Mouse (Mus musculus): ENCODE measurements at regions not wholly inside any gene's neighbourhood (a gene's known extent, or its start where the extent isn't known, plus 50 kb on each side); places are given as distances from the start of the nearest gene placed in this dataset.
A peak's percentile ranks its signal among the peaks of the same experiment; 100 is the strongest.

DNA sequence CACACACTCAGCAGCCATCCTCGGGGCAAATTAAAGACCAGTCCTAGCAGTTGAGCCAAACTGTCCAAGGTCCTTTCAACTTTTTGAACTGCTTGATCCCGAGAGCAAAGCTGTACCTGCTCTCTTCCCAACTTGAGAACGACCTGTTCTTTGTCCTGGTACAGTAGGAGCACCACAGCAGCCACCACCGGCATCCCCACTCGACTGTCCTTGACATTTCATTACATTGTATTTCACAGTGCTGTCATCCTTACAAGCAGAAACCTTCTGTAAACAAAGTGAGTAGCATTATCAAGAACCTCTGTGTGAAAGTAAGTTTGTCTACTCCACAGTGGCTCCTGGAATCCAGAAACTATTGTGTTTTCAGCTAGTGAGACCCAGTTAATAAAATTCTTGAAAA lies 240.2 kb upstream of the Zfp462 start:
- no peaks in the 10 kb centered on the region for H3K27me3 ChIP-seq
- 86% methylated on average over 5 of the region's 5 CpGs for WGBS
- no peaks in the 10 kb centered on the region for H3K4me1 ChIP-seq
- no peak overlapping the region for H3K9ac ChIP-seq
- no peak overlapping the region for H3K4me2 ChIP-seq
- H3K9me3 ChIP-seq (replicated peaks) = no peaks in the 10 kb centered on the region
- H3K4me3 ChIP-seq = no peak overlapping the region
- no peak for ATAC-seq
- no peaks in the 10 kb centered on the region for H3K36me3 ChIP-seq (ENCODE audit: poor library complexity, severe bottlenecking)
- H3K27ac ChIP-seq = no peak overlapping the region

- Histone ChIP-seq H3K36me3 (ENCODE audit: poor library complexity, severe bottlenecking) (no peaks in the 10 kb centered on the region), H3K4me1 (no peaks in the 10 kb centered on the region), H3K4me2 (no peak overlapping the region), H3K4me3 (no peak overlapping the region), H3K27ac (no peak overlapping the region), H3K9ac (no peak overlapping the region), H3K27me3 (no peaks in the 10 kb centered on the region), H3K9me3 (replicated peaks) (no peaks in the 10 kb centered on the region)
- ATAC-seq = no peak
Observed at GRCm38 (mm10) chr4:54709751-54710150, 235.1 kb upstream of the Zfp462 start.

DNA sequence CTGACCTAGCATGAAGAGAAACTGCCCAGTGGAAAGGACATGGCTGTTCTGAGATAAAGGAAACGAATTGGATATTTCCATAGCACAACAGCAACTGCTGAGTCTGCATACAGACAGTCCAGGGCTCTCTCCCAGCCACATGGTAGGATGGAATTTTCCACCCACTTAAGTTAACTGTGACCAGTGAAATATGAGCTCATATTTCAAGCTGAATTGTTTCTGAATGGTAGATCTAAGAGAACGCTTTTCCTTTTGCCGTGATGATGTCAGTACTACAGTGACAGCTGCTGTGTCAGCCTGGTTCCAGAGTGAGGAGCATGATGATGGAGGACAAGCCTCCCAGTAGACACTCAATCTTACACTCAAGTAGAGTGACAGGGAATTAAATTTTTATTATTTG lies 231.9 kb upstream of the Zfp462 start:
- ATAC-seq = no peak
- Histone ChIP-seq H3K27ac (no peak overlapping the region), H3K4me2 (no peak overlapping the region), H3K4me3 (no peak overlapping the region), H3K9me3 (replicated peaks) (no peaks in the 10 kb centered on the region), H3K27me3 (no peaks in the 10 kb centered on the region), H3K4me1 (no peaks in the 10 kb centered on the region), H3K9ac (no peak overlapping the region), H3K36me3 (ENCODE audit: poor library complexity, severe bottlenecking) (no peaks in the 10 kb centered on the region)
- 84% methylated on average over 3 of the region's 3 CpGs for WGBS

- H3K4me1 ChIP-seq = no peaks in the 10 kb centered on the region
- no peaks in the 10 kb centered on the region for H3K36me3 ChIP-seq (ENCODE audit: poor library complexity, severe bottlenecking)
- H3K4me3 ChIP-seq = no peak overlapping the region
- H3K27ac ChIP-seq = no peak overlapping the region
- H3K9me3 ChIP-seq (replicated peaks) = no peaks in the 10 kb centered on the region
- no peak overlapping the region for H3K4me2 ChIP-seq
- no peaks in the 10 kb centered on the region for H3K27me3 ChIP-seq
- no peak overlapping the region for H3K9ac ChIP-seq
- 91% methylated on average over 9 of the region's 9 CpGs for WGBS
- ATAC-seq = no peak
Observed at GRCm38 (mm10) chr4:54714612-54715342, 230.1 kb upstream of the Zfp462 start.

DNA sequence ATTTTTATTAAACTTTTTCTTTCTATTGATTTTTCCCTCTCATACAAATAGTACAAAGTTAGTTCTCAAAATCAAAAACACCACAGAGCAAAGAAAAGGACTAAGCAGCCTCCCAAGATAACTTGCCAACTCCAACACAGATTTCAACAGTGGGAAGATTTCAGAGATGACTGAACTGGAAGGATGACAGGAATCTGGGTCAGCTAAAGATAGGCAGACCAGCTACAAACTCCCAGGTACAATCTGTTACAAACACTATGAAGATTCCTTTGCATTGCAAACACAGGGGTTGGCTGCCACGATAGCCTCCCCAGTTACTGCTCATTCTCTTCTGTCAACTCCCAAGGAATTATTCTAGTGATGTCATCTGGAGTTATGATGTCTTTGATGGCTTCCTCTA lies 226.8 kb upstream of the Zfp462 start:
- Histone ChIP-seq H3K9me3 (replicated peaks) (no peaks in the 10 kb centered on the region), H3K4me1 (no peaks in the 10 kb centered on the region), H3K27ac (no peak overlapping the region), H3K4me2 (no peak overlapping the region), H3K36me3 (ENCODE audit: poor library complexity, severe bottlenecking) (no peaks in the 10 kb centered on the region), H3K27me3 (no peaks in the 10 kb centered on the region), H3K4me3 (no peak overlapping the region), H3K9ac (no peak overlapping the region)
- WGBS = 94% methylated on average over 1 of the region's 1 CpGs
- no peak for ATAC-seq

DNA sequence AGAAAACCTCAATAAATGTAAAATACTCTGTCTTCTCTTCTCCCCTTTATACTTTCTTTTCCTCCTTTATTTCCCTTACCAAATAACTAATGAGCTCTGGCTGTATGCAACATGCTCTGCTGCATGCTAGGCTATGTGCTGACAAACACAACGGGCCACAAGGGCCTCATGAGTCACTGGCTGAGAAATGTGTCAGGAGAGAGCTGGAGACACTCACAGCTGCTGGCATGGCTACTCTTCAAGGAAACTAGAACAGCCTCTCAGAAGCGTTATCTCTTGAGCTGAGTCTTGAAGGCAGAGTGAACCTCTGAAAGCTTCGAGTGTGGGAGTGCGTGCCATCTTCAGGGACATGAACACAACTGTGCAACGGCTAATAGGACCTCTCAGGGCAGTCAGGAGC lies 205.8 kb upstream of the Zfp462 start:
- 87% methylated on average over 5 of the region's 5 CpGs for WGBS
- no peaks in the 10 kb centered on the region for H3K27me3 ChIP-seq
- no peak overlapping the region for H3K27ac ChIP-seq
- no peaks in the 10 kb centered on the region for H3K4me1 ChIP-seq
- no peak for ATAC-seq
- no peaks in the 10 kb centered on the region for H3K9me3 ChIP-seq (replicated peaks)
- no peak overlapping the region for H3K4me3 ChIP-seq
- H3K4me2 ChIP-seq = no peak overlapping the region
- no peak overlapping the region for H3K9ac ChIP-seq
- H3K36me3 ChIP-seq (ENCODE audit: poor library complexity, severe bottlenecking) = no peaks in the 10 kb centered on the region

DNA sequence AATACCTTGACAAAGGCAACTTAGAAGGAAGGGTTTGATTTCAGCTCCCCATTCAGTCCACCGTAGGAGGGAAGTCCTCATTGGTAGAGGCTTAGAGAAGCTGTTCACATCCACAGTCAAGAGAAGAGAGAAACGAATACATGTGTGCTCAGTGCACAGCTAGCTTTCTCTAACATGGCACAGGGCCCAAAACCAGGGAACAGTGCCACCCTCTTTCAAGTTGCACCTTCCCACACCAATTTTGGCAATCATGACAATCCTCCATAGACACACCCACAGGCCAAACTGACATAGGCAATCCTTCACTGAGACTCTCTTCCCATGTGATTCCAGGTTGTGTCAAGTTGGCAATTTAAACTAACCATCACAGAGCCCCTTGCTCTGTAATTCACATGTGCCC lies 193.4 kb upstream of the Zfp462 start:
- Histone ChIP-seq H3K27ac (no peak overlapping the region), H3K27me3 (no peaks in the 10 kb centered on the region), H3K9ac (no peak overlapping the region), H3K4me2 (no peak overlapping the region), H3K9me3 (replicated peaks) (no peaks in the 10 kb centered on the region), H3K4me1 (no peaks in the 10 kb centered on the region), H3K4me3 (no peak overlapping the region), H3K36me3 (ENCODE audit: poor library complexity, severe bottlenecking) (no peaks in the 10 kb centered on the region)
- 77% methylated on average over 2 of the region's 2 CpGs for WGBS
- no peak for ATAC-seq

- no peak overlapping the region for H3K27ac ChIP-seq
- no peak overlapping the region for H3K9ac ChIP-seq
Observed at GRCm38 (mm10) chr4:54756441-54756840, 188.4 kb upstream of the Zfp462 start.

DNA sequence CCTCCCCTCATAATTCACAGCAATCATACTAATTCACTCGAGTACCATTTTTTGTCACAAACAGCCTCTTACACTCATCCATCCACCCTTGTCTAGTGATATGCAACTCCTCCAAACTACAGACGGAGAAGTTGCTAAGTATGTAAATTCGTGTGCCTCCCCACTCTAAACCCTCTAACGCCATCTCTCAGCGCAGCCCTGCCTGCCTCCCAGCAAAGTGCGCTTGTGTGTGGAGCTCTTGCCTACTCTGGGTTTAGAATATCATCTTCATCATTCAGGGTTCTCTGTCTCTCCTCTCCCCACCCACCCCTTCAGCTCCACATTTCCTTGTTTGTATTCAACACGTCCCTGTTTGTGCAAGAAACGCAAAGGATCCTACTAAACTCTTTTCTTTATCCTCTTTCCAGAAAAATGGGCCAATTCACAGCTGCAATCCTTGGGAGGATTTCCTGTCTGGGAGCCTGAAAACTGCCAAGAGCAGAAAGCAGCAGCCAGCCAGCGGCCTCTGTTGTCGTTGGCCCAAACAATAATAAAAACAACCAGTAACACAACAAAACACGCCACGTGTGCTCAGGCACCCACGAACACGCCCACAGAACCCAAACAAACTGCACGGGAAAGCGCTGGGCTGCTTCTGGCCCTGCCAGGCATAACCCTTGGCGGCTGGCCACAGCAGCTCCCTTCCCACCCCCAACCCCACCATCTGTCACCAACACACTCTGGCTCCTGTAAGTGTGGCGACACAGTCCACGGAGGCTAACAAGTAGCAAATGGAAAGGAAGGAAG lies 186.9 kb upstream of the Zfp462 start:
- Histone ChIP-seq H3K9me3 (replicated peaks) (no peaks in the 10 kb centered on the region), H3K4me2 (peak overlapping the region; percentile 41), H3K27ac (peak overlapping the region; percentile 74), H3K27me3 (no peaks in the 10 kb centered on the region), H3K36me3 (ENCODE audit: poor library complexity, severe bottlenecking) (no peaks in the 10 kb centered on the region), H3K9ac (peak overlapping the region; percentile 38; the same call in 1 of the 2 replicates), H3K4me3 (0 out of 2 replicates have a peak overlapping the region, but pooled peaks have one; percentile 7), H3K4me1 (peaks cover 20% of the 10 kb centered on the region)
- peak; percentile 95 for ATAC-seq
- 34% methylated on average over 19 of the region's 19 CpGs for WGBS

More at GRCm38 (mm10) chr4:54756441-54756840, 188.4 kb upstream of the Zfp462 start:
- no peaks in the 10 kb centered on the region for H3K36me3 ChIP-seq (ENCODE audit: poor library complexity, severe bottlenecking)
- H3K9me3 ChIP-seq (replicated peaks) = no peaks in the 10 kb centered on the region
- H3K27me3 ChIP-seq = no peaks in the 10 kb centered on the region
- H3K4me1 ChIP-seq = peaks cover 20% of the 10 kb centered on the region
- 90% methylated on average over 4 of the region's 4 CpGs for WGBS
- ATAC-seq = no peak
- no peak overlapping the region for H3K4me3 ChIP-seq
- H3K4me2 ChIP-seq = no peak overlapping the region

GRCm38 (mm10) chr4:54758501-54758829 lies 186.4 kb upstream of the Zfp462 start:
- peak overlapping the region; percentile 41 for H3K4me2 ChIP-seq
- peaks cover 20% of the 10 kb centered on the region for H3K4me1 ChIP-seq
- peak overlapping the region; percentile 38; the same call in 1 of the 2 replicates for H3K9ac ChIP-seq
- H3K36me3 ChIP-seq (ENCODE audit: poor library complexity, severe bottlenecking) = no peaks in the 10 kb centered on the region
- ATAC-seq = no peak
- H3K4me3 ChIP-seq = no peak overlapping the region
- H3K27me3 ChIP-seq = no peaks in the 10 kb centered on the region
- WGBS = 47% methylated on average over 8 of the region's 8 CpGs
- peak overlapping the region; percentile 74 for H3K27ac ChIP-seq
- no peaks in the 10 kb centered on the region for H3K9me3 ChIP-seq (replicated peaks)

- 70% methylated on average over 5 of the region's 5 CpGs for WGBS
- ATAC-seq = no peak
- no peaks in the 10 kb centered on the region for H3K36me3 ChIP-seq (ENCODE audit: poor library complexity, severe bottlenecking)
- no peaks in the 10 kb centered on the region for H3K27me3 ChIP-seq
- H3K4me3 ChIP-seq = no peak overlapping the region
- no peak overlapping the region for H3K9ac ChIP-seq
- H3K27ac ChIP-seq = no peak overlapping the region
- no peak overlapping the region for H3K4me2 ChIP-seq
- no peaks in the 10 kb centered on the region for H3K9me3 ChIP-seq (replicated peaks)
- peaks cover 30% of the 10 kb centered on the region for H3K4me1 ChIP-seq
Observed at GRCm38 (mm10) chr4:54761257-54761656, 183.6 kb upstream of the Zfp462 start.

GRCm38 (mm10) chr4:54765045-54765444 lies 179.8 kb upstream of the Zfp462 start:
- Histone ChIP-seq H3K9ac (no peak overlapping the region), H3K27me3 (no peaks in the 10 kb centered on the region), H3K4me2 (no peak overlapping the region), H3K4me1 (peaks cover 25% of the 10 kb centered on the region), H3K9me3 (replicated peaks) (no peaks in the 10 kb centered on the region), H3K27ac (peak overlapping the region; percentile 28), H3K4me3 (no peak overlapping the region), H3K36me3 (ENCODE audit: poor library complexity, severe bottlenecking) (no peaks in the 10 kb centered on the region)
- 54% methylated on average over 1 of the region's 1 CpGs for WGBS
- ATAC-seq = peak; percentile 57; the same call in 1 of the 2 replicates
